Comparison of ENCODE assay signal across 7 mouse cellular contexts in genomic region chr3:146403770-146404169, GRCm38 (mm10). TPM values are rescaled to one million over a fixed set of nuclear protein-coding genes. Genes with fewer than 3 reads are reported as not detected.
DNase-seq lines count a peak whose midpoint lies in the region; ATAC-seq and TF ChIP-seq lines count a peak whose summit lies in the region.

No protein-coding gene starts in this region.

- H3K9me3 ChIP-seq in lung, embryonic 15.5 days, result no peaks in the 10 kb centered on the region
- H3K9me3 ChIP-seq in forebrain, embryonic 11.5 days (ENCODE audit: control insufficient read depth, low read length), result peaks cover 2% of the 10 kb centered on the region; the same call in 1 of the 2 replicates
- peaks cover 5% of the 10 kb centered on the region; the same call in 1 of the 2 replicates for H3K9me3 ChIP-seq in limb, embryonic 13.5 days

- H3K27me3 ChIP-seq in lung, embryonic 15.5 days, result no peaks in the 10 kb centered on the region
- no peaks in the 10 kb centered on the region for H3K27me3 ChIP-seq in forebrain, embryonic 11.5 days (ENCODE audit: control insufficient read depth, insufficient read depth, low read length)
- H3K27me3 ChIP-seq in limb, embryonic 13.5 days, result no peaks in the 10 kb centered on the region
- no peaks in the 10 kb centered on the region for H3K27me3 ChIP-seq in small intestine, adult 2 months (ENCODE audit: control insufficient read depth, insufficient read depth, low read length)

- H3K36me3 ChIP-seq in lung, embryonic 15.5 days, result no peaks in the 10 kb centered on the region
- H3K36me3 ChIP-seq in forebrain, embryonic 11.5 days (ENCODE audit: control insufficient read depth, insufficient read depth, low read length), result no peaks in the 10 kb centered on the region
- no peaks in the 10 kb centered on the region for H3K36me3 ChIP-seq in limb, embryonic 13.5 days
- H3K36me3 ChIP-seq in small intestine, adult 2 months (ENCODE audit: control insufficient read depth, insufficient read depth, low read length), result no peaks in the 10 kb centered on the region

- peak overlapping the region; percentile 93 for H3K4me3 ChIP-seq in lung, embryonic 15.5 days
- H3K4me3 ChIP-seq in forebrain, embryonic 11.5 days (ENCODE audit: low read depth, low read length), result peak overlapping the region; percentile 94
- H3K4me3 ChIP-seq in limb, embryonic 13.5 days, result peak overlapping the region; percentile 90
- H3K4me3 ChIP-seq in small intestine, adult 2 months (ENCODE audit: low read depth, low read length), result peak overlapping the region; percentile 70

- DNase-seq in lung, postnatal 25 days (ENCODE audit: low spot score), result no peak
- peak; percentile 30 for DNase-seq in forebrain, embryonic 11.5 days (ENCODE audit: low spot score)
- no peak for DNase-seq in adrenal gland, adult (ENCODE audit: inconsistent age in 2 of 2, low spot score in 1 of 2)

- no peak for TF ChIP-seq POLR2A in small intestine, adult 2 months (IDR thresholded peaks at IDR 0.05; ENCODE audit: low read depth, low read length)

- peak overlapping the region; percentile 86 for H3K27ac ChIP-seq in lung, embryonic 15.5 days
- H3K27ac ChIP-seq in forebrain, embryonic 11.5 days (ENCODE audit: low read depth, low read length), result peak overlapping the region; percentile 48; the same call in 1 of the 2 replicates
- no peak overlapping the region for H3K27ac ChIP-seq in limb, embryonic 13.5 days
- H3K27ac ChIP-seq in small intestine, adult 2 months (ENCODE audit: insufficient read depth, low read depth, low read length), result peak overlapping the region; percentile 35

- WGBS in lung, embryonic 15.5 days, result 27% methylated on average over 3 of the region's 3 CpGs
- WGBS in forebrain, embryonic 11.5 days, result 39% methylated on average over 3 of the region's 3 CpGs
- 51% methylated on average over 3 of the region's 3 CpGs for WGBS in limb, embryonic 13.5 days
- 15% methylated on average over 3 of the region's 3 CpGs for WGBS in small intestine, adult 2 months

- H3K4me1 ChIP-seq in lung, embryonic 15.5 days, result peaks cover 23% of the 10 kb centered on the region
- H3K4me1 ChIP-seq in forebrain, embryonic 11.5 days (replicated peaks; ENCODE audit: control insufficient read depth, insufficient read depth, low read length), result peaks cover 8% of the 10 kb centered on the region
- H3K4me1 ChIP-seq in limb, embryonic 13.5 days, result peaks cover 27% of the 10 kb centered on the region
- H3K4me1 ChIP-seq in small intestine, adult 2 months (ENCODE audit: control insufficient read depth, insufficient read depth, insufficient read length, low read length), result peaks cover 9% of the 10 kb centered on the region; the same call in 1 of the 2 replicates

- no peak for TF ChIP-seq CTCF in small intestine, adult 2 months (IDR thresholded peaks at IDR 0.05; ENCODE audit: extremely low read depth, insufficient read length, insufficient replicate concordance, low read depth, low read length)

- peak overlapping the region; percentile 94 for H3K4me2 ChIP-seq in lung, embryonic 15.5 days
- H3K4me2 ChIP-seq in forebrain, embryonic 11.5 days (ENCODE audit: low read depth, low read length, severe bottlenecking), result peak overlapping the region; percentile 80
- peak overlapping the region; percentile 90 for H3K4me2 ChIP-seq in limb, embryonic 13.5 days (replicated peaks)

- H3K9ac ChIP-seq in lung, embryonic 15.5 days, result peak overlapping the region; percentile 43
- peak overlapping the region; percentile 77 for H3K9ac ChIP-seq in forebrain, embryonic 11.5 days (ENCODE audit: low read length)
- peak overlapping the region; percentile 64; the same call in 1 of the 2 replicates for H3K9ac ChIP-seq in limb, embryonic 13.5 days

- ATAC-seq in lung, embryonic 15.5 days (ENCODE audit: borderline replicate concordance, extremely low read depth, low FRiP score, low TSS enrichment), result no peak; the same call in 1 of the 2 replicates
- ATAC-seq in forebrain, embryonic 11.5 days (replicated peaks; ENCODE audit: low FRiP score), result no peak
- no peak for ATAC-seq in limb, embryonic 13.5 days (ENCODE audit: low FRiP score, low read depth)
- ATAC-seq in megakaryocyte-erythroid progenitor cell, adult 5-6 weeks (replicated peaks; ENCODE audit: low FRiP score, low TSS enrichment, poor library complexity, severe bottlenecking), result no peak

RNA-seq across cellular contexts. Expression of gene Ssx2ip, which starts 0.7 kb away (rescaled TPM):
- 31.4 and 33.5 TPM in 2 replicates for polyA plus RNA-seq in lung, embryonic 15.5 days (2015; fragmentation: Nextera tagmentation; extraction: Ambion mirVana)
- 41.6 TPM in 2 replicates for polyA plus RNA-seq in forebrain, embryonic 11.5 days (2014; fragmentation: Nextera tagmentation; extraction: Ambion mirVana)
- polyA plus RNA-seq in limb, embryonic 13.5 days (2015; fragmentation: Nextera tagmentation; extraction: Ambion mirVana), result 18.7 and 18.9 TPM in 2 replicates
- 6.3 and 9.6 TPM in 2 replicates for polyA plus RNA-seq in small intestine, adult 2 months (2012; rRNA removed)
- 45.3 and 50.0 TPM in 2 replicates for total RNA-seq in megakaryocyte-erythroid progenitor cell, adult 5-6 weeks (2014; fragmentation: Nextera tagmentation)
- total RNA-seq in megakaryocyte-erythroid progenitor cell, adult 5-6 weeks (2017), result 69.2 and 73.8 TPM in 2 replicates

RNA-seq across cellular contexts. Expression of gene Ctbs, which starts 45.8 kb away (rescaled TPM):
- polyA plus RNA-seq in lung, embryonic 15.5 days (2015; fragmentation: Nextera tagmentation; extraction: Ambion mirVana), result 10.0 and 11.1 TPM in 2 replicates
- polyA plus RNA-seq in forebrain, embryonic 11.5 days (2014; fragmentation: Nextera tagmentation; extraction: Ambion mirVana), result 5.7 and 6.0 TPM in 2 replicates
- 8.5 and 8.7 TPM in 2 replicates for polyA plus RNA-seq in limb, embryonic 13.5 days (2015; fragmentation: Nextera tagmentation; extraction: Ambion mirVana)
- polyA plus RNA-seq in small intestine, adult 2 months (2012; rRNA removed), result 0.41 and 0.70 TPM in 2 replicates
- total RNA-seq in megakaryocyte-erythroid progenitor cell, adult 5-6 weeks (2014; fragmentation: Nextera tagmentation), result 2.9 and 5.0 TPM in 2 replicates
- 7.0 and 13.1 TPM in 2 replicates for total RNA-seq in megakaryocyte-erythroid progenitor cell, adult 5-6 weeks (2017)
